Mouse (Mus musculus): ENCODE data around the gene Plekha5.
A peak's percentile ranks its signal among the peaks of the same experiment; 100 is the strongest.

Gene Plekha5

DNA sequence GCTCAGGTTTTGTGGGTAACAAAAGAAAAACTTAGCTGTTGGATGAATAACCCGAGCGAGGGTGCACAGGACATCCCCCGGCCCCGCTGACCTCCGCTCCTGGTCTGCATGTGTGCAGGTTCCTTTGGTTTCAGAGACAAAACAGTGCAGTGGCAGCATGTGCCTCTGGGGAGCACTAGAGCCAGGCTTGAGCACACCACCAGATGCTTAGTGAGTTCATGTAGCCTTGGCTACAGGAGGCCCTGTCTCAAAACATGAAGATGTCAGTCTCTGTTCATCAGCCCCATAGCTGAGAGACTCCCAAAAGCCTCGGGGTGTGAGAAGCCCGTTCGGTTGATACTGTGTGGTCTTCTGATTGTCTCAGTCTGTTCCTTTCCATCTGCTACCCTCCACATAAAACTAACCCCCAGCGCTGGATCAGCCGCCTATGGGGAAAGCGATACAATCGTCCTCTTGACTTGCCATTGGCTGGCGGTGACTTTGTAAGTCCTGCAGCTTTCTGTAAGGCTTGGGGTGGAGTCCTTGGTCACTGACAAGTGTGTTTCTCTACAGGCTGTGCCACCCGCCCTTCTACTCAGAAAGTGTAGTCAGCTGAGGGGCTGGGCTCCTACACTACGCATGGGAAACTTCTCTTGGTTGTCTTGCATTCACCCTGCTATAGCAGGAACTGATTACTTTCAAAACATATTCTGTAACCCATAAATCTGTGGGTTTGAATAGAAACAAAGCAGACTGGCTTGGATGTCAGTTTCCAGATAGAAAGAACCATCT is 32.7 kb downstream of the Plekha5 start:
- no peak for DNase-seq

DNA sequence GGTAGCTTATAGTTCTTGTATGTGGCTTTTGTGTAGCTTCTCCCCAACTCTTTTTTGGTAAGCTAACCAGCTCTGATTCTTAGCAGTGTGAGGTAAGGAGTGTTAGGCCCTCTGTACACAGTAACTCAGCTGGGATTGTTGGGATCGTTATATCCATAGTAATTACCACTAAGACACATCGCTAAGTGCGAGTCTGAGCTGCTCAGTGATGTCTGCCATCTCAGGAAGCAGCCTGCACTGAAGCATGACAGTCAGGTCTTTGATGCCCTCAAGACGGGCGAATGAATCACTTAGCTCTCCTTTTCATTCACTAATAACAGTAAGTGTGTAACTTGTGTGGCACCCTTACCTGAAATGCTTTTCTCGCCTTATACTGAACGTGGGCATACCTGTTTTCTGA is 36.5 kb downstream of the Plekha5 start:
- no peak for DNase-seq

DNA sequence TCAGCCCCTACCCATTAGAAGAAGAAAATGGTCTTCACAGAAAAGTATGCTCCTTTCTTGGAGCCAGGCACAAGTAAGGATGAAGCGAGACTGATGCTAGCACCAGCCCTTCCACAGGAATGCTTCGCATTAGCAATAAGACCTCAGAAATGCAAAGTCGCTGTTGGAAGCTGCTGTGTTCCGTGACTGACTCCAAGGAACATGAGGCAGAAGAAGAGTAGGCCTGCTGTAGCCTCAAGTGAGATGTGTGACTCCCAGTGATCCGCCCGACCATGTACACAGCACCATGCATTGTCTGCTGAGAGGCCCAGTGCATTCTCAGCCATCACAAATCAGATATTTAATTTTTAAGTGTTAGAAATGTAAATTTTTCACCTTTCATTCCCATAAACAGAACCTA is 41.0 kb downstream of the Plekha5 start:
- DNase-seq = no peak

- no peak for DNase-seq
Measured at GRCm38 (mm10) chr6:140465946-140466646, 42.2 kb downstream of the Plekha5 start.

- no peak for DNase-seq
Measured at GRCm38 (mm10) chr6:140466841-140467240, 43.0 kb downstream of the Plekha5 start.

- DNase-seq = no peak
Measured at GRCm38 (mm10) chr6:140467851-140468250, 44.0 kb downstream of the Plekha5 start.

GRCm38 (mm10) chr6:140469791-140470190 is 45.9 kb downstream of the Plekha5 start:
- DNase-seq = no peak

- DNase-seq = no peak
Measured at GRCm38 (mm10) chr6:140471751-140472150, 47.9 kb downstream of the Plekha5 start.

DNA sequence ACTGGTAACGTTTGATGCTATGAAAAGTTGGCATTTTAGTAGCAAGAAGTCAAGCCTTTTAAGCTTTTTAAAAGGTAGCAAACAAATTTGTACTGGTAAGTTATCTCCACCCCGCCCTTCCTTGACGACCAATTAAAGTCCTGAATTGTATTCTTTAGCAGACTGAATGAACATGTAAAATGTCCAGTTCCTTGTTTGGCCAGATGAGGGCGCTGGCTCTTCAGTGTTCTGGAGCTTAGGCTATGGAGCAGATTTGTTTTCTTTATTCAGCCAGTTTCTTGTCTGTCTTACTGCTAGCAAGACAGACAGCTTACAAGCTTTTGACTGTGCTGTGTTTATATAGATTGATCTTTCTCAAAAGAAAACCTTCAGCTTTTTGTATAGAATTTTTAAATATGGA is 48.5 kb downstream of the Plekha5 start:
- DNase-seq = peak; percentile 80

DNA sequence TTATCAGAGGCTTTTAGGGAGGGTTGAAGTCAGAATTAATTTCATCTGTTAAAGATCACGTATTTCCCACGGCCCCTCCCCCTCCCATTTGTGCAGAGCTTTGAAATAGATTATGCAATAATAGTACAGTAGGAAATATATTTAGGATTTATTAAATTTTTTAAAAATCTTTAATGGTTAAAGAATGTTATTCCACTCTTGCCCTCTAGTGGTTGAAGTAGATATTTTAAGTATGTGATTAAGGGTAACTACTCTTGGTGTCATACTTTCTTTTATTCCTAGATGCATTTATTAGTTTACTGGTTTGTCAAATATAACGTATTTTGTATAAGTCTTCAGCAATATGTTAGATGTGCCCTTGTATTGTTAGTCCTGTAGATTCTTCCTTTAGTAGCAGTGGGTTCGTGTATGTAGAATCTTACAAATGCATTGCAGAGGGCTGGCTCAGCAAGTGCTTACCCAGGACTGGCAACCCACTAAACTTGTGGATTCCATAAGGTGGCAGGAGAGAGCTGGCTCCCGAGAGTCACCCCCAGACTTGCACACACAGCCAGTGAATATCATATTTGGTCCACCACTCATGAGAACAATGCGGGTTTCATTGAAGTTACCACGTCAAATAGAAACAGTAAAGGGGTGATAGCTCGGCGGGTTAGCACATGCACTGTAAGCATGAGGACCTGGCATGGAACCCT is 51.7 kb downstream of the Plekha5 start:
- peak; percentile 69 for DNase-seq

DNA sequence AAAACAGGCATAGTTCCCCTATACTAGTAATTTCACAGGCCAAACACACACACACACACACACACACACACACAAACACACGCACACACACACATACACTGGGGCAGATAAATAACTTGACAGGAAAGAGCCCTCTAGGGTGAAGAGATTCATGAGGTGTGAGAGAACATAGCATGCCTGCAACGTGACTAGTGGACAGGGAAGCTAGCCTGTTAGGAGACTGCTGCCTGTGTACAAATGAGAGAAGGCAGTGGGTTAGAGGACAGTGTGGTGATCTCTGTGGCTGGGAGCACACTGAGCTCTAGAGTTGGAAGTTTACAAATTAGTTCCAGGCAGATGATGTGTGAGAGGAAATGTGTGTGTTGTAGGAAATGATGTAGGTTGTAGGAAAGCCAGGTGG is 53.1 kb downstream of the Plekha5 start:
- no peak for DNase-seq

DNA sequence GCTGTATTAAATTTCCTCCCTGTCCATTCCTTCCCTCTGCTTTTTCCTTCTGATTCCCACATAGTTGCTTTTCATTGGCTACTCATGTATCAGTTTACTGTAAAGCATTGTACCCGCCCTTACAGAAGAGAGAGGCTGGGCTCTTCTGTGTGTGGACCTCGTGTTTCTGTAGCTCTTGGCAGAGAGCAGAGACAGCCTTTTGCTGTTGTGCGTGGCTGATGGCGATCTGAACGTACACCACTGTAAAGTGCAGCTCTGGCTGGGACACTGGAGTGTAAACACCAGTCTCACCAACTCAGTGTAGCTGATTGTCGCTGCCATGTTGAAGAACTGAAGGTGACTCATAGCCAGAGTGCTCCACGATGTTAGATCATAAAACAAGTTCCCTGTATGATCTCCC is 54.2 kb downstream of the Plekha5 start:
- DNase-seq = no peak

DNA sequence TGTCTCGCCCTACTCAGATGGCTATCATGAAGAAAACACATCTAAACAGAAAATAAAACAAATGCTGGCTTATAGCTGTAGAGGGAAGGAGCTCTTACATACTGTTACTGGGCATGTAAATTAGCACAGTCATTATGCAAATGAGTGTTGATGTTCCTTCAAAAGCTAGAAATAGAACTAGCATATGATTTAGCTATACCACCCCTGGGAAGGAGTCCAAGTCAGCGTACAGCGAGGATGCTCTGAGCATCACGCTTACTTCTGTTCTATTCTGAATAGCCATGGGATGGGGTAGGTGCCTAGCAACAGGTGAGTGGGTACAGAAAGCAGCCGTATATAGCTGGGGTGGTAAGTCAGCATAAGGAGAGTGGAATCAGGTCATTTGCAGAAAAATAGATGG is 55.1 kb downstream of the Plekha5 start:
- no peak for DNase-seq

- DNase-seq = no peak
Measured at GRCm38 (mm10) chr6:140480425-140481081, 56.7 kb downstream of the Plekha5 start.

DNA sequence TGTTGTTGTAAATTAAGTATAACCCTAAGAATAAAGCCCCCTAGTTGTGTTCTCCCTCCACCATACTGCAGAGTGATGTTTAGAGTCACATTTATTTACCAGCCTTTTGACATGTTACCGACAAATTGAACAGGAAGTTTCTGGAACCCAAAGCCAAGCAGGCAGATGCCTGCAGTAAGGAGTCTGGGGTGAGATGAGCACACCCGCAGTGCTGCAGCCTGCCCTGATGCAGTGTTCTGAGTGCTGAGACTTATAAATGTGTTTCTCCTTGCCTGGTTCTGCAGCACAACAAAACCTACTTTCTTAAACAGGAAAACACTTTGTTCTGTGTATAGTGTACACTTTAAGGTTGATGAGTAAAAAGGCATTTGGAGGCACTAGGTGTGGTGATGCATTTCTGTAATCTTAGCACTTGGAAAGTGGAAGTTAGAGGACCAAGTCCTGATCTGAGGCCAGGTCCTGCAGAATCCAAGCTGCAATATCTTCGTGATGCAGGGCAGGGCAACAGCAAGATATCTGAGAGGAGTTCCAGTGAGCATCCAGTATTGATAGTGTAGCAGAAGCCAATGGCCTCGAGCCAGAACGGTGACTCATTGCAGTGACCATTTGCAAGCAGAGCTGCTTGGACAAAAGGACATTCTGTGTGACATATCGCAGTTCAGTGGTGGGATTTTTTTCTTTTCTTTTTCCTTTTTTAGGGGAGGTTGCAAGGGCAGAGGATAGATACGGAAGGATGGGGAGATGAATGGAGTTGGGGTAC is 58.0 kb downstream of the Plekha5 start:
- DNase-seq = peak; percentile 87

DNA sequence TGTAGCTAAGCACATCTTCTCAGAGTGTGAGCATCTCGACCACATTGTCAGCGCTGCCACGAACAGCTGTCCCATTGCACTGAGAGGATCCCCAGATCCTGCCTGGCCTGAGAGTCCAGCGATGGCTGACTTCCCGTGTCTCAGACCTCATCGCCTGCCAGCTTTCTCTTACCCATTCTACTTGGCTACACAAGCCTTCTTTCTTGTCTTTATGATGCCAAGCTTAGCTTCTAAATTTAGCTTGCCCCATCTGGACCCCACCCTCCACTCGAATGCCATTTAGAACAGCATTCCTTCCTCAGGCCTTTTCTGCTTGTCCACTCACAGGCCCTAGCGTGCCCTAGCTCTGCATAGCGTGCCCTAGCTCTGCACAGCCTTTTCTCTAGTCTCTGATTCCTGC is 60.3 kb downstream of the Plekha5 start:
- peak; percentile 68 for DNase-seq

DNA sequence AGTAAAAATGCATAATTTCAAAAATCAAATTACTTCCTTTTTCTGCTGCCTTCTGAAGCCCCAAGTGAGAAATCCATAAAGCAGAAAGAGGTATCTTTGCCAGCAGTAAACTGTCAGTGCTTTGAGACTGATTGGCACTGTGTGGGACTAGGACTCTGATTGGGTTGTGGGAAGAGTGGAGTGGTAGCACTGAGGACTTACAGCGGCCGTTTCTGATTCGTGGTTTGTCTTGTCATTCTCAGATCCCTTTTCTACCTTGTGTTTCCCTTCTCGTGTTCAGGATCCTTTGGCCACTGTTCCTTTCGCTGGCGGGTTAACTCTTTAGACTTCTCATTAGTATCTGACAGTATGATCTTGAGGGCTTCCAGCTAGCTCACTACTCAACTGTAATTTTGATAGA is 61.8 kb downstream of the Plekha5 start:
- DNase-seq = no peak

GRCm38 (mm10) chr6:140486685-140487084 is 62.8 kb downstream of the Plekha5 start:
- no peak for DNase-seq

- DNase-seq = no peak
Measured at GRCm38 (mm10) chr6:140487489-140487888, 63.6 kb downstream of the Plekha5 start.

- DNase-seq = no peak
Measured at GRCm38 (mm10) chr6:140488673-140489072, 64.8 kb downstream of the Plekha5 start.

DNA sequence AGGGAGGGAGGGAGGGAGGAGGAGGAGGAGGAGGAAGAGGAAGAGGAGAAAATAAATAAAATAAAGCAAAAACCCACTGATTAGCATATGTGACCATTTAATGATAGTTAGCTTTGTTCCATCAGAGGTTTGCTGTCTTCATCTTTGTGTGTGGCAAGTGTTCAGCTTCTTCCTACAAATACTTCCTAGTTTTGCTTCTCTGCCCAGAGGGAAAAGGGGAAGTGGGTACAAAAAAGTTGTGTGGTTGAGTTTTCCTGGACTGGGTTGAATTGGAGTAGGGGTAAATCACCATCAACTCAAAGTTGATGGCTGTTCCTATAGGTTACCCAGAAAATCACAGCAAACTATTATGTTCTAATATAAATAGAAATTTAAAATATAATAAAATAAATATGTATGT is 65.7 kb downstream of the Plekha5 start:
- no peak for DNase-seq

DNA sequence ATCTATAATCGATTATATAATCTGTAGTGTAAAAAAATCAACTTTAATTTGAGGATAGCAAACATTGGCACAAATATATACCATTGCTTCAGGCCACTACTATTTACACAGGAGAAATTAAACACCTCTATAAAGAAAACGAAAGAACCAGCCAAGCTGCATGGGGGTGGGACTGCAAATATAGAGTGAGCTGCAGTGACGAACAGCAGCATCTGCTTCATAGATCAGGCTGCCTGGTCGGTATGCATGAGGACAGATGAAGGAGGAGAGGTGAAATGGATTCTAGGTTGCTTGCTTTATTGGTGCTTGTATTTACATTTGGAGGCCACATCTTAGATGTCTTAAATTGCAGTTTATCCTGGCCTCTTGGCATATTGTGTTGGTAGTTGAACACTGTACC is 66.4 kb downstream of the Plekha5 start:
- no peak for DNase-seq

All from cerebellum, adult 8-10 months (tissue).